Mouse (Mus musculus) testis, adult 2 months (tissue): ENCODE results near the gene Hsd17b2. TPM values are rescaled to one million over a fixed set of nuclear protein-coding genes. Genes with fewer than 3 reads are reported as not detected.

Experiments used
- H3K27ac ChIP-seq: fragments of 200-500 bp; 2 replicates; pipeline ENCODE4 v1.5.1; 2012; ENCODE audit warnings: low read depth, low read length; ENCODE audit not compliant: control insufficient read depth, insufficient read depth
- H3K27me3 ChIP-seq: fragments of 200-500 bp; 2 replicates; pipeline ENCODE4 v1.6.1; 2012; ENCODE audit warnings: mild to moderate bottlenecking, low read length, moderate library complexity; ENCODE audit not compliant: control insufficient read depth, insufficient read depth
- H3K36me3 ChIP-seq: fragments of 200-500 bp; 2 replicates; pipeline ENCODE4 v1.6.1; 2012; ENCODE audit warnings: mild to moderate bottlenecking, low read length; ENCODE audit not compliant: control insufficient read depth, insufficient read depth
- H3K4me1 ChIP-seq: fragments of 200-500 bp; 2 replicates; pipeline ENCODE4 v1.6.1; 2012; ENCODE audit warnings: low read length; ENCODE audit not compliant: control insufficient read depth, insufficient read depth
- H3K4me3 ChIP-seq: fragments of 200-500 bp; 2 replicates; pipeline ENCODE4 v1.5.1; 2012; ENCODE audit warnings: low read depth, mild to moderate bottlenecking, low read length, moderate library complexity, mixed read lengths; ENCODE audit not compliant: control insufficient read depth
- CTCF ChIP-seq: fragments of 200-500 bp; IDR thresholded peaks from 2 replicates; pipeline ENCODE4 v1.5.1; 2012; ENCODE audit warnings: low read depth, mild to moderate bottlenecking, inconsistent platforms, low read length, moderate library complexity; ENCODE audit not compliant: control insufficient read depth, insufficient read depth, insufficient replicate concordance
- POLR2A ChIP-seq: fragments of 200-500 bp; IDR thresholded peaks from 2 replicates; pipeline ENCODE4 v1.6.1; 2012; ENCODE audit warnings: low read depth, mild to moderate bottlenecking, inconsistent platforms, low read length, moderate library complexity; ENCODE audit not compliant: control insufficient read depth
- polyA plus RNA-seq: library from polyadenylated mRNA; depleted of rRNA; stranded (reverse); fragments of >200 nt; gene quantifications from 2 replicates; pipeline ENCODE4 v1.2.3, GENCODE M21; 2012; rRNA removed

Hsd17b2 gene
- polyA plus RNA-seq, 1 experiment, result 0.57 TPM

DNA sequence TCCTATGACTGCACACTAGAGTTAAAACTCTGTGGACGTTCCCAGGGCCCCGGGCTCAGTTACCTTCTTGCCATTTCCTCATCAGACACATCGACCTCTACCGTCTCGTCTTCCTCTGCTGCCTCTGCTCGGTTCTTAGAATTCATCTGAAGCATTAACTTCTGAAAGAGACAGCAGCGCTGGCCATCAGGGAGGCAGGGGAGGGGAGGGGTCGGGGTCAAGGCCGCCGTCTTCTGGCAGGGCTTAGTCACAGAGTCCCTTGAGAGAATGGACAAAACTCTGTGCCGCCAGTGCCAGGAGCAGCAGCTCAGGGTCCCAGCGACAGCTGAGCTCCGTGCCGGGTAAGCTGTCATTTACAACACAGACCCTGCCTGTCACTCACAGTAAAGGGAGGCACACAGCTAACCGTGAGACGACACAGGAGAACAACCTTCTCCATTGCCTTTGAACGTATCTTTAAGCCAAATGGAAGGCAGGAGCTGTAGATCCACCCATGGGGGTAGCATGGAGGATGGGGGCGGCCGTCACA lies 91.0 kb downstream of the Hsd17b2 start:
- Histone ChIP-seq H3K27me3 (no peaks in the 10 kb centered on the region), H3K4me1 (no peaks in the 10 kb centered on the region), H3K36me3 (peaks cover 2% of the 10 kb centered on the region; the same call in 1 of the 2 replicates), H3K4me3 (no peak overlapping the region), H3K27ac (no peak overlapping the region)
- TF ChIP-seq CTCF, result no peak
- no peak for TF ChIP-seq POLR2A

DNA sequence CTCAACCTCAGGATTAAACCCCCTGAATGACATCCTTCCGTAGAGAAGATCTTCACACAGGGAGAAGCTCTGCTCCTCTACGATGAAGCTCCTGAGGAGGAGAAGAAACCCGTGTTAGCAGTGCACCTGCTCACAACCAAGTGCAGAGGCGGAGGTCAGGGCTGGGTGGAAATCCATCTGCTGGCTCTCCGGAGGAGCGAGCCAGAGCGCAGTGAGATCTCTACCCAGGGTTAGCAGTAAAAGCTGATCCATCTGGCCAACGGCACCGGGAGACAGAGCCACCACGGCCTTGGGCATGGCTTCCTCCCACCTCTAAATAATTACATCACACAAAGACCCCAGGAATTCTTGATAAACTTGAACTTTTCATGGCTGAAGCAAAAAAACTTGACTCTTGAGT lies 92.9 kb downstream of the Hsd17b2 start:
- Histone ChIP-seq H3K27ac (no peak overlapping the region), H3K4me3 (no peak overlapping the region), H3K27me3 (no peaks in the 10 kb centered on the region), H3K4me1 (no peaks in the 10 kb centered on the region), H3K36me3 (peaks cover 2% of the 10 kb centered on the region; the same call in 1 of the 2 replicates)
- TF ChIP-seq CTCF (no peak), POLR2A (no peak)

DNA sequence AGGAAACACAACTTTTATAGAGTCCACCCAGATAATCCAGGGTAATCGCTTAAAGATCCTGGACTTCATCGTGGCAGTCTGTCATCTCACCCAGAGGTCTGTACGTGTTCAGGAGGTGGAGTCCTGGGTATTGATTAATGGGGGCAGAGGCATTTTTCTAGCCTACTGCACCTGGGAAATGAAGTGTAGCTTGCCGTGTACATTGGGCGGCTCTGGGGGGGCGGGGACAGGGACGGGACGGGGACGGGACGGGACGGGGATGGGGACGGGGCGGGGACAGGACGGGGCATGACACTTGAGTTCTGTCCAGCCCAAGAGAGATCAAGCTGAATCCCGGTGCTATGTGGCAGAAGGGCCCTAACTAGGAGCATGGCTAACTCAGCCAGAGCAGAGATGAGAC lies 94.8 kb downstream of the Hsd17b2 start:
- Histone ChIP-seq H3K4me1 (no peaks in the 10 kb centered on the region), H3K4me3 (no peak overlapping the region), H3K27ac (no peak overlapping the region), H3K27me3 (no peaks in the 10 kb centered on the region), H3K36me3 (peaks cover 2% of the 10 kb centered on the region; the same call in 1 of the 2 replicates)
- TF ChIP-seq CTCF, result no peak
- TF ChIP-seq POLR2A, result no peak

DNA sequence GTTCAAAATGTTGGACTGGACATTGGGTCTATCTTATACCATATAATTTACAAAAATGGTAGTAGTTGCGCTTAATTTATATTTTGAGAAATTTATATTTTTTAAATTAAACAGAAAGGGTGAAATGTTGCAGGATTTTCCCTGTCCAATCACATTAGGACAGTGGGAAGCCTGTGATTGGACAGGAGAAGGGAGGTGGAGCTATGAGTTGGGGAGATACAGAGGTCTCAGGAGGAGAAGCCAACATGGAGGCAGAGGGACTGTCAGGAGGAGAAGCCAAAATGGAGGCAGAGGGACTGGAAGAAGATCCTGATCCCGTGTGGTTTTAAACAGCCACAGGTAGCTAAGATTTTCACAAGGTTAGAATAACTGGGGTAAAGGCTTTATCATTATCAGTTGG lies 96.4 kb downstream of the Hsd17b2 start:
- Histone ChIP-seq H3K4me1 (peaks cover 5% of the 10 kb centered on the region), H3K27ac (no peak overlapping the region), H3K27me3 (no peaks in the 10 kb centered on the region), H3K36me3 (peaks cover 2% of the 10 kb centered on the region; the same call in 1 of the 2 replicates), H3K4me3 (no peak overlapping the region)
- TF ChIP-seq POLR2A (no peak), CTCF (no peak)

DNA sequence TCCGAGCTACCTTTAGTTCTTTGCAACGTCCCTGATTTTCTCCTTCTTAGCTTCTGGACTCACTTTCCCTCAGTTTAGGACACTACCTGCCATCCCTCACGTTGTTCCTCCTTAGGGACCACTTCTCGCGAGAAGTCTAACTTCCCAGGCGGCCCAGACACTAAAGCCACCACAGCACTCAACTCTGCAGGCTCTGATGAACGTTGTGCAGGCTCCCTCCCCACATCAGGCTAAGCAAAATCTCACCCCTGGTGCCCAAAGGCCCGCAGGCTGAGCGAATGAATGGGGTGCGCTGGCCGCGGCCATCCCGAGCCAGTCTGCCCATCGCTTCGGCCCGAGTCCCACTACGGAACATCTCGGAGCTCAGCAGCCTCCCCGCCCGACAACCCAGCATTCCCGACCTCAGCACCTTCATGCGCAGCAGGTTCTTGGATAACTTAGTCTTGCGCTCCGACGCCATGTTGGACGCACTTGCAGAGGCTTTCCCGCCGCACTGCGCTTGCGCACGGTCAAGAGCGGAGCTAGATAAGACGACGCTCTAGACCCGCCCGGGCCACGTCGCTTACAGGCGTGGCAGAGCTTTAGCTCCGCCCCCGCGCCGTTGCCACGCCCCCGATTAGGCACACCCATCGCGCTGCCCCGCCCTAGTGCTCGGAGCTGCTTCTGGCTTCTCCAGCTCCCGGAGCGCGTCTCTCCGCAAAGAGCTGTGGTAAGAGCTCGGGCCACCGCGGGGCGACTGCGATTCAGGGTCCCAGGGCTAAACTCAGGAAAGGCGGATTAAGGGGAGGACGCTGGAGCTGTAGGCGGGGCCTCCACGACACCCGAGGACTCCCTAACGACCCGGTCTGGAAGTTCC lies 100.0 kb downstream of the Hsd17b2 start, which contains the start of gene Mphosph6:
Gene Mphosph6, minus strand, starts transcription at position 501 of the 856 bp plus-strand sequence.
- peaks cover 2% of the 10 kb centered on the region; the same call in 1 of the 2 replicates for H3K36me3 ChIP-seq

DNA sequence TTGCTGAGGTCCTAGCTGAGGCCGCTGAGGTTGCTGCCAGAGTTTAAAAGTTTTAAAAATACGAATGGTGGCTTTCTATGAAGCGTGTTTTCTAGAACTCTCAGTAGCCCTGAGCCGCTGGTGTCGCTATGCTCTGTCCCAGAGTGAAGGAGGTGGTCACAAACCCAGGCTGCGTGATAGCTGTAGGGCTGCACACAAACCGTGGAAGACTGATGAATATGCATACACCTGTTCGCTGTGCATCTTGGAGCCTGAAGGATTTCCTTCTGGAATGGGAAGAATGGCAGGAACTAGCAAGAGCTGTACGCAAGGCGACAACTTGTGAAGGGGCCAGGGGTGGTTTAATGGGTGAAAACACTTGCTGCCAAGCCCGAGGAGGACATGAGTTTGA lies 100.6 kb downstream of the Hsd17b2 start:
- H3K4me3 ChIP-seq, result peak overlapping the region; percentile 100
- TF ChIP-seq CTCF, result no peak
- TF ChIP-seq POLR2A, result no peak
- peaks cover 2% of the 10 kb centered on the region; the same call in 1 of the 2 replicates for H3K36me3 ChIP-seq
- H3K27me3 ChIP-seq, result no peaks in the 10 kb centered on the region
- peaks cover 7% of the 10 kb centered on the region for H3K4me1 ChIP-seq
- H3K27ac ChIP-seq, result peak overlapping the region; percentile 73

More for the DNA sequence above, 100.0 kb downstream of the Hsd17b2 start, which contains the start of gene Mphosph6:
- no peaks in the 10 kb centered on the region for H3K27me3 ChIP-seq
- TF ChIP-seq CTCF (no peak), POLR2A (peak; percentile 89)
- peaks cover 5% of the 10 kb centered on the region for H3K4me1 ChIP-seq
- peak within 1 kb of the TSS; percentile 73 for H3K27ac ChIP-seq
- H3K4me3 ChIP-seq, result peak within 1 kb of the TSS; percentile 100

DNA sequence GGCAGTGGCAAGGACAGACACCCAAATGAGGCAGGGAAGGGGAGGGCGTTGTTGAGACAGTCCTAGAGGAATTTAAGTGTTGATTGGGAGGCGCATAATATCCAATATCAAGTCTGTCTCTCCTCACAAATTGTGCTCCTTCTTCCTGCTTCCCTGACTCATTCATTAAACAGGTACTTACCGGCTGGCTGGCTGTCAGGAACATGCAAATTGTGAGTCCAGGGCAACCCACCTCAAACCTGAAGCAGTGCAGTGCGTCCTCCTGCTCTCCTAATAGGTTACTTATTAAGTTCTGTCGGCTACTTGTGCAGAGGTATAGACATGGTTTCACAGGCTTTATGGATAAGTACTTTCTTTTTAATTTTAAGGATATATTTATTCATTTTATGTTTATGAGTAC lies 103.7 kb downstream of the Hsd17b2 start:
- H3K4me3 ChIP-seq, result no peak overlapping the region
- TF ChIP-seq CTCF (no peak), POLR2A (no peak)
- H3K27me3 ChIP-seq, result no peaks in the 10 kb centered on the region
- H3K36me3 ChIP-seq, result no peaks in the 10 kb centered on the region
- no peak overlapping the region for H3K27ac ChIP-seq
- peaks cover 7% of the 10 kb centered on the region for H3K4me1 ChIP-seq

Other genes starting within 250 kb of the Hsd17b2 start
- gene Plcg2, start 203.6 kb upstream of the Hsd17b2 start, polyA plus RNA-seq, result 4.6 and 5.0 TPM in 2 replicates
- 3.6 TPM in 2 replicates for gene Sdr42e1, start 28.2 kb upstream of the Hsd17b2 start, polyA plus RNA-seq
- 5.6 and 7.0 TPM in 2 replicates for gene Mphosph6, start 100.0 kb downstream of the Hsd17b2 start, polyA plus RNA-seq